Mouse (Mus musculus) heart, embryonic 15.5 days (tissue): ENCODE measurements around the gene 4931406C07Rik. TPM values are rescaled to one million over a fixed set of nuclear protein-coding genes. Genes with fewer than 3 reads are reported as not detected.
A peak's percentile ranks its signal among the peaks of the same experiment; 100 is the strongest.

Experiments used
- ATAC-seq: fragments of 200-750 bp; cut with Nextera tagmentation; replicated peaks from 2 replicates; pipeline ENCODE4 v1.8.0; 2017; ENCODE audit warnings: low read depth, moderate TSS enrichment; ENCODE audit not compliant: insufficient number of reproducible peaks, insufficient read depth, low FRiP score
- H3K27ac ChIP-seq: fragments of 300-500 bp; sonication (generic); 2 replicates; pipeline ENCODE4 v1.5.1; 2015; ENCODE audit warnings: mild to moderate bottlenecking, inconsistent platforms
- H3K27me3 ChIP-seq: fragments of 300-500 bp; sonication (generic); 2 replicates; pipeline ENCODE4 v1.6.1; 2015; ENCODE audit warnings: inconsistent platforms
- H3K36me3 ChIP-seq: fragments of 300-500 bp; sonication (generic); 2 replicates; pipeline ENCODE4 v1.6.1; 2015; ENCODE audit warnings: mild to moderate bottlenecking, inconsistent platforms
- H3K4me1 ChIP-seq: fragments of 300-500 bp; sonication (generic); replicated peaks from 2 replicates; pipeline ENCODE4 v1.6.1; 2015; ENCODE audit warnings: inconsistent platforms
- H3K4me2 ChIP-seq: fragments of 300-500 bp; sonication (generic); 2 replicates; pipeline ENCODE4 v1.6.1; 2015; ENCODE audit warnings: inconsistent platforms, mild to moderate bottlenecking, moderate library complexity
- H3K4me3 ChIP-seq: fragments of 300-500 bp; sonication (generic); 2 replicates; pipeline ENCODE4 v1.5.1; 2015; ENCODE audit warnings: mild to moderate bottlenecking, inconsistent platforms
- H3K9ac ChIP-seq: fragments of 300-500 bp; sonication (generic); 2 replicates; pipeline ENCODE4 v1.6.1; 2015; ENCODE audit warnings: mild to moderate bottlenecking, inconsistent platforms
- H3K9me3 ChIP-seq: fragments of 300-500 bp; sonication (generic); replicated peaks from 2 replicates; pipeline ENCODE4 v1.6.1; 2016; ENCODE audit warnings: inconsistent platforms
- WGBS: fragments of 180-500 bp; shearing (Covaris S2); methylation state at CpG from one replicate; pipeline ENCODE4 v1.1.7; 2015; ENCODE audit warnings: mixed read lengths; 5-methylcytosine and 5-hydroxymethylcytosine counted together
- polyA plus RNA-seq: library from polyadenylated mRNA; unstranded; fragments of >200 nt; fragmentation: Nextera tagmentation; extraction: Ambion mirVana; gene quantifications from 2 replicates; pipeline ENCODE4 v1.2.1, GENCODE M21; 2015

Gene 4931406C07Rik
- polyA plus RNA-seq, 1 experiment from 2014 or later = 6.2 TPM

- Histone ChIP-seq H3K9ac (no peak overlapping the region), H3K9me3 (no peaks in the 10 kb centered on the region), H3K4me1 (no peaks in the 10 kb centered on the region), H3K4me3 (no peak overlapping the region), H3K27me3 (no peaks in the 10 kb centered on the region), H3K4me2 (no peak overlapping the region), H3K27ac (no peak overlapping the region), H3K36me3 (no peaks in the 10 kb centered on the region)
- 69% methylated on average over 6 of the region's 6 CpGs for WGBS
- no peak for ATAC-seq
These were observed 18.4 kb downstream of the 4931406C07Rik start for GRCm38 (mm10) chr9:15287846-15288245.

- H3K9me3 ChIP-seq = no peaks in the 10 kb centered on the region
- peaks cover 6% of the 10 kb centered on the region for H3K4me1 ChIP-seq
- no peak overlapping the region for H3K9ac ChIP-seq
- H3K36me3 ChIP-seq = no peaks in the 10 kb centered on the region
- WGBS = 64% methylated on average over 3 of the region's 3 CpGs
- H3K27ac ChIP-seq = no peak overlapping the region
- no peaks in the 10 kb centered on the region for H3K27me3 ChIP-seq
- no peak overlapping the region for H3K4me3 ChIP-seq
- no peak overlapping the region for H3K4me2 ChIP-seq
- no peak for ATAC-seq
These were observed 20.8 kb downstream of the 4931406C07Rik start for GRCm38 (mm10) chr9:15285443-15285842.

GRCm38 (mm10) chr9:15280491-15280879 lies 25.8 kb downstream of the 4931406C07Rik start:
- 42% methylated on average over 5 of the region's 5 CpGs for WGBS
- H3K36me3 ChIP-seq = peaks cover 9% of the 10 kb centered on the region; the same call in 1 of the 2 replicates
- H3K4me1 ChIP-seq = peaks cover 23% of the 10 kb centered on the region
- H3K27ac ChIP-seq = peak overlapping the region; percentile 92; the same call in 1 of the 2 replicates
- no peaks in the 10 kb centered on the region for H3K27me3 ChIP-seq
- no peaks in the 10 kb centered on the region for H3K9me3 ChIP-seq
- H3K4me3 ChIP-seq = peak overlapping the region; percentile 75
- peak overlapping the region; percentile 77 for H3K4me2 ChIP-seq
- H3K9ac ChIP-seq = peak overlapping the region; percentile 84
- ATAC-seq = no peak

- Histone ChIP-seq H3K4me2 (peak within 1 kb of the TSS; percentile 77), H3K9me3 (no peaks in the 10 kb centered on the region), H3K36me3 (peaks cover 15% of the 10 kb centered on the region), H3K27ac (peak within 1 kb of the TSS; percentile 92), H3K27me3 (no peaks in the 10 kb centered on the region), H3K4me3 (peak within 1 kb of the TSS; percentile 75), H3K4me1 (peaks cover 23% of the 10 kb centered on the region), H3K9ac (peak within 1 kb of the TSS; percentile 84)
- WGBS = under 1% methylated on average over 57 of the region's 57 CpGs
- peak; percentile 97 for ATAC-seq
These were observed 26.4 kb downstream of the 4931406C07Rik start, which contains the start of gene Med17 for GRCm38 (mm10) chr9:15279649-15280490. Gene Med17 (minus strand): TSS chr9:15279931.

- H3K27me3 ChIP-seq = no peaks in the 10 kb centered on the region
- peak overlapping the region; percentile 84 for H3K9ac ChIP-seq
- H3K4me2 ChIP-seq = peak overlapping the region; percentile 77
- peak overlapping the region; percentile 75 for H3K4me3 ChIP-seq
- ATAC-seq = no peak; the same call in 1 of the 2 replicates
- H3K9me3 ChIP-seq = no peaks in the 10 kb centered on the region
- peaks cover 20% of the 10 kb centered on the region for H3K36me3 ChIP-seq
- WGBS = 8% methylated on average over 19 of the region's 19 CpGs
- peak overlapping the region; percentile 92 for H3K27ac ChIP-seq
- H3K4me1 ChIP-seq = peaks cover 23% of the 10 kb centered on the region
These were observed 27.1 kb downstream of the 4931406C07Rik start for GRCm38 (mm10) chr9:15279139-15279648.

GRCm38 (mm10) chr9:15278343-15278742 lies 27.9 kb downstream of the 4931406C07Rik start:
- no peak for ATAC-seq
- H3K4me3 ChIP-seq = no peak overlapping the region
- no peak overlapping the region for H3K27ac ChIP-seq
- peaks cover 29% of the 10 kb centered on the region for H3K36me3 ChIP-seq
- H3K9ac ChIP-seq = no peak overlapping the region
- WGBS = 93% methylated on average over 3 of the region's 3 CpGs
- no peaks in the 10 kb centered on the region for H3K9me3 ChIP-seq
- no peaks in the 10 kb centered on the region for H3K27me3 ChIP-seq
- H3K4me1 ChIP-seq = peaks cover 23% of the 10 kb centered on the region
- no peak overlapping the region; the same call in 1 of the 2 replicates for H3K4me2 ChIP-seq

GRCm38 (mm10) chr9:15276855-15277254 lies 29.4 kb downstream of the 4931406C07Rik start:
- H3K27ac ChIP-seq = no peak overlapping the region
- no peak for ATAC-seq
- H3K4me3 ChIP-seq = no peak overlapping the region
- H3K27me3 ChIP-seq = no peaks in the 10 kb centered on the region
- peaks cover 23% of the 10 kb centered on the region for H3K4me1 ChIP-seq
- WGBS = 92% methylated on average over 4 of the region's 4 CpGs
- H3K36me3 ChIP-seq = peaks cover 44% of the 10 kb centered on the region
- no peak overlapping the region for H3K9ac ChIP-seq
- H3K9me3 ChIP-seq = no peaks in the 10 kb centered on the region
- H3K4me2 ChIP-seq = no peak overlapping the region

- no peaks in the 10 kb centered on the region for H3K9me3 ChIP-seq
- ATAC-seq = no peak
- 90% methylated on average over 2 of the region's 2 CpGs for WGBS
These were observed 32.3 kb downstream of the 4931406C07Rik start for GRCm38 (mm10) chr9:15273981-15274380.

GRCm38 (mm10) chr9:15263487-15263886 lies 42.8 kb downstream of the 4931406C07Rik start:
- H3K4me3 ChIP-seq = no peak overlapping the region
- 94% methylated on average over 10 of the region's 10 CpGs for WGBS
- no peak overlapping the region for H3K9ac ChIP-seq
- no peaks in the 10 kb centered on the region for H3K4me1 ChIP-seq
- H3K9me3 ChIP-seq = no peaks in the 10 kb centered on the region
- no peak for ATAC-seq
- H3K4me2 ChIP-seq = no peak overlapping the region
- no peak overlapping the region for H3K27ac ChIP-seq
- peaks cover 75% of the 10 kb centered on the region for H3K36me3 ChIP-seq
- no peaks in the 10 kb centered on the region for H3K27me3 ChIP-seq

More at GRCm38 (mm10) chr9:15273981-15274380, 32.3 kb downstream of the 4931406C07Rik start:
- H3K4me2 ChIP-seq = no peak overlapping the region
- H3K4me3 ChIP-seq = no peak overlapping the region
- no peak overlapping the region for H3K27ac ChIP-seq
- H3K36me3 ChIP-seq = peaks cover 72% of the 10 kb centered on the region
- peaks cover 14% of the 10 kb centered on the region for H3K4me1 ChIP-seq
- H3K9ac ChIP-seq = no peak overlapping the region
- H3K27me3 ChIP-seq = no peaks in the 10 kb centered on the region

- no peak for ATAC-seq
- Histone ChIP-seq H3K36me3 (peaks cover 64% of the 10 kb centered on the region), H3K27me3 (no peaks in the 10 kb centered on the region), H3K27ac (no peak overlapping the region), H3K9ac (no peak overlapping the region), H3K4me1 (no peaks in the 10 kb centered on the region), H3K4me3 (no peak overlapping the region), H3K9me3 (no peaks in the 10 kb centered on the region), H3K4me2 (no peak overlapping the region)
- WGBS = 89% methylated on average over 8 of the region's 8 CpGs
These were observed 44.3 kb downstream of the 4931406C07Rik start for GRCm38 (mm10) chr9:15261980-15262379.

GRCm38 (mm10) chr9:15256214-15256613 lies 50.0 kb downstream of the 4931406C07Rik start:
- H3K9ac ChIP-seq = no peak overlapping the region
- no peak overlapping the region for H3K4me2 ChIP-seq
- no peaks in the 10 kb centered on the region for H3K9me3 ChIP-seq
- 69% methylated on average over 3 of the region's 3 CpGs for WGBS
- no peaks in the 10 kb centered on the region for H3K27me3 ChIP-seq
- no peak overlapping the region for H3K4me3 ChIP-seq
- ATAC-seq = no peak; the same call in 1 of the 2 replicates
- H3K4me1 ChIP-seq = no peaks in the 10 kb centered on the region
- peaks cover 11% of the 10 kb centered on the region for H3K36me3 ChIP-seq
- H3K27ac ChIP-seq = no peak overlapping the region
